Mouse (Mus musculus) cerebellum, postnatal 4 days (tissue): ENCODE measurements at regions not wholly inside any gene's neighbourhood (a gene's known extent, or its start where the extent isn't known, plus 50 kb on each side); places are given as distances from the start of the nearest gene placed in this dataset.

ENCODE experiments used
- DNase-seq, 2 experiments: peaks; one replicate each; pipeline ENCODE4 v3.0.0; 2022; ENCODE audit warnings: low spot score in 2 of 2, mixed read lengths in 1 of 2

GRCm38 (mm10) chr6:31273816-31274215, 124.7 kb upstream of the Mkln1 start:
- DNase-seq: no peak

- DNase-seq: no peak
Measured at GRCm38 (mm10) chr6:31274236-31274635, 124.3 kb upstream of the Mkln1 start.

- no peak for DNase-seq
Measured at GRCm38 (mm10) chr6:31277792-31278191, 120.7 kb upstream of the Mkln1 start.

DNA sequence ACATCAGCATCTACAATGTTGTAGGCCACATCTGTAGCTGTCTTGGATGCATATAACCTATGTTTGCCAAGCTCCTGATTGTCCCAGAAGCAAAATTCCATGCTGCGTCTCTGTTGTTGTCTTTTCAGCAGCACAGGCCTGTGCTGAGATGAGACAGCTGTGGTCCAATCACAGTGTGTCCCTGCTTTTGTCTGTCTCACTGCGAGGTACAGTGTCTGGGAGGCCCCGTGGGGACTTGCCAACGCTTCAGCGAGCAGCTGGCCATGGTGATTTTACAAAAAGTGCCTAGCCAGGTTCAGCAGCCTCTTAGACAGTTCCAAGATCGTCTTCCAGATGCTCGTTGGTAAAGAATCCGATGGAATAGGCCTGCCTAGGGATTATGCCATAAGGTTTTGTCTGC, 114.6 kb upstream of the Mkln1 start:
- no peak for DNase-seq

DNA sequence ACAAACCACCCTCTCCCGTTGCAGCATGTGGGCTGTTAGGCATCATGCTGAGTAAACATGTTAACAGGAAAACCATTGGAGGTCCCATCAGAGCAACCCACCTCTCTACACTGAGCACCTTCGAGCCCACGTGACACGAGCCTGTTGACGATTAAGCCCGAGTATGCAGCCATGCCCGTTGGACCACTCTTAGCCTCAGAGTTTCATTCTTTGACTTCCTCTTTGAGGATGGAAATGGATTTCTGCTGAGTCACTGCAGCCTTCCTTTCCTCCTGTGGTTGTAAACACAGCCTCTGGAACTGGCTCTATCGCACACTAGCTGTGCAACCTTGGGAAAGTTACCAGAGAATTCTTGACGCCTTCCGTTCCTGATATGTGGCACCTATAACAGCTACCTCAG, 114.1 kb upstream of the Mkln1 start:
- no peak for DNase-seq

- DNase-seq: no peak
Measured at GRCm38 (mm10) chr6:31285064-31285463, 113.5 kb upstream of the Mkln1 start.

DNA sequence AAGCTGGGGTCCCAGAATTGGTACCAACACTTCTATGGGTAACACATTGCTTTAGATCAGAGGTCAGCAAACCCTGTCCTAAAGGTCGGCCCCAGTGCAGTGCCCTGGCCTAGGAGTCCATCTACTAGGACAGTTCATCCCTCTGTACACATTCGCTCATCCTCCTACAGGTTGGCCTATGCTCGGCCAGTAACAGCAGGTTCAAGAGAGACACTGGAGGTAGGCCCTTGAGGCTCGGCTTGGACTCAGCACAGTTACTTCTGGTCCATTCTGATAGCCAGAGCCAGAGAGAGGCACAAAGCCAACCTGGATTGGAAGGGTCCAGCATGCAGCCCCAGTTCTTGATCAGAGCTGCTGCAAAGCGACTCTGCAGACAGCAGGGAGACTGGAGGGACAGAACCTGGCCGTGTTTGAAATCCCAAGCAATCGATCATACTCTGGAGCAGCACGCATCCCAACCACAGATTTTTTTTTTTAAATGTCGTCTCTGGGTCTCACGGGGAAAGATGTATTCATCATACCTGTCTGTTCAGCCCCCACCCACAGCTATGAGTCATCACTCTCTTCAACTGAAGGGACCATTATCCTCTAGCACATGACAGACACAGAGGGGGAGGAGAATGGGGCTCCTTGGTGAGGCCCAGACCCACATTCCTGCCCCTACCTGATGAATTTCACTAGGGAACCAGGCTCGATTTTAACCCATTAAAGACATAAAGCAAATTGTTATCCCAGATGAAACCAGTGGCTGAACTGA, 112.4 kb upstream of the Mkln1 start:
- no peak for DNase-seq

DNA sequence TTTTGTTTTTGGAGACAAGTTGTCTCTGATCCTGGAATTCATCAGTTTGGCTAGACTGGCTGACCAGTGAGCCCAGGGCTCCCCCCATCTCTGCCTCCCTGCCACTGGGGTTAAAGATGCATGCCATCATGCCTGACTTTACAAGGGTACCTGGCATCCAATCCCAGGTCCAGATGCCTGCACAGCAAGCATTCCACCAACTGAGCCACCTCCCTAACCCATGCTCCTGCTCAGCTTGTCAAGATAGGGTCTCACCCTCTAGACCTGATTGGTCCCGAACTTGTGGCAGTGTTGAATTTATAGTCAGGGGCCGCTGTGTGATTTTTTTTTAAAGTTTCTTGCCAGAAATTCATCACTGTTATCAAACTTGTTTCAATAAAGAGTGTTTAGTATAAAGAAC, 111.4 kb upstream of the Mkln1 start:
- no peak for DNase-seq

GRCm38 (mm10) chr6:31287686-31288085, 110.8 kb upstream of the Mkln1 start:
- DNase-seq: no peak

DNA sequence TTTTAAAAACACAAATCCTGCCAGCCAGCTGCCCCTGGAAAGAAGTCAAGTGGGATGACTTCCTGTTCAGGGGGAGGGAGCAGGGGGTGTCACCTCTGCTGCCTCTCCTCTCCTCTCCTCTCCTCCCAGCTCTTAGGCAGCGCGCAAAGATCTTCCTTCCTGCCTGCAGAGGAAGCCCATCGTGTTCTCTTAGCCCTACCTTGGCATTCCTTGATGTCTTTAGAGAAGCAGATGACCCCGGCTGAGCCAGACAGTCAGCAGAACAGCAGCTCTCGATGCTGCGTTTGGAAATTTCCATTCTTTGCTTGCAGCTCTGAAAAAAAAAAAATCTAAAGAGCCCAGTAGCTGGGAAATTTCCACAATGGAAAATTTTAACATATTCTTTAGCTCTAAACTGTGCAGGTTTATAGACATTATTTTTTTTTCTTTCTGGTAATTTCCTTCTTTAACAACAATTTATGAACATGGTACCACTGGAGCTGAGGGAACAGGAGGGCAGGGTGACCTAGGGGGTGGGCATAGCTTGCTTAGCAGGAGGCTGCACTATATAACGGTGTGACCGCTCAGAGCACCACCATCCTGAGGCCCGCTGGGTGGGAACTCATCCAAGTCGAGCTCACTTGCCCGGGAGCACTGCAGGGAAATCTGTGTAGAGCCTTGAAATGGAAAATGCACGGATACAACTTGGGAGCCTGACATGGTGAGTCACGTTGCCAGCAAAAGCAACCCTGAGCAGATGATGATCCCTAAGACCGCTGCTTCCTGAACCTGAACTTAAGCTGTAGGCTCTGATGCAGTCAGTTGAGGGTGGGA, 109.9 kb upstream of the Mkln1 start:
- no peak for DNase-seq

GRCm38 (mm10) chr6:31289234-31289486, 109.4 kb upstream of the Mkln1 start:
- DNase-seq: no peak

- no peak for DNase-seq
Measured at GRCm38 (mm10) chr6:31292081-31292480, 106.5 kb upstream of the Mkln1 start.

DNA sequence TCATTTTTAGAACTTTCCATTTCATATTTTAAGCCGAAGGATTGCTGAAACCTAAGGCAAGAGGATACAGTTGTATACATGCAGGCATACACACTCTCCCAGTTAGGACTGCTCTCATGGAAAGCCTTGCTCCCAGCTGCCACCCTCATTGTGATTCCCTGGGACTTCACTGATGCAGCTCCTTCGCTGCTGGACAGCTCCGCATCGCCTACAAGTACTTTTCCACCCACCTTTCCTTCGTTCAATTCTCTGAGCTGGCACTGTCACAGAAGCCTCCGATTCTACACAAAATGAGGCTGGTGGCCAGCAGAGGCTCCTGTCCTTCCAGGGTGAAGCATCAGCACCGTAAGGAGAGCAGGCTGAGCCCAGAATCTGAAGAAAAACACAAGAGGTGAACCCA, 105.5 kb upstream of the Mkln1 start:
- DNase-seq: no peak

DNA sequence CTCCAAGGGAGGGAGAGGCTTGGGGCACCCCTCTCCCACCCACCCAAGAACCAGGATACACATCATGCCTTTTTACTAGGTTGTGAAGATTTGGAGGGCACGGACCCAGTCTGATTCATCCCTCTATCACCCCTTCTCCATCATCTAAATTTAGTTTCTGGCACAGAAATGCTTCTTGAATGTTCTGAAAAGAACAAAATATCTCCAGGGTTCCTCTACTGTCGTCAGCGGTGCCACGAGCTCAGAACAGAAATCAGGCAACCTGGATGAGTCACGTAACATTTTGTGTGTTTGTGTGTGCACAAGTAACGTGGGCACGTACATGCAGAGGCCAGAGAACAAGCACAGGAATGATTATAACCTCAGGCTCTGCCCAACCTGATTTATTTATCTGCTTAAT, 99.1 kb upstream of the Mkln1 start:
- no peak for DNase-seq

GRCm38 (mm10) chr6:31305736-31306135, 92.8 kb upstream of the Mkln1 start:
- no peak for DNase-seq

- DNase-seq: no peak
Measured at GRCm38 (mm10) chr6:31307047-31307633, 91.4 kb upstream of the Mkln1 start.

- no peak for DNase-seq
Measured at GRCm38 (mm10) chr6:31307899-31308298, 90.6 kb upstream of the Mkln1 start.

GRCm38 (mm10) chr6:31310660-31311059, 87.9 kb upstream of the Mkln1 start:
- DNase-seq: no peak

- no peak for DNase-seq
Measured at GRCm38 (mm10) chr6:31313869-31314470, 84.6 kb upstream of the Mkln1 start.

DNA sequence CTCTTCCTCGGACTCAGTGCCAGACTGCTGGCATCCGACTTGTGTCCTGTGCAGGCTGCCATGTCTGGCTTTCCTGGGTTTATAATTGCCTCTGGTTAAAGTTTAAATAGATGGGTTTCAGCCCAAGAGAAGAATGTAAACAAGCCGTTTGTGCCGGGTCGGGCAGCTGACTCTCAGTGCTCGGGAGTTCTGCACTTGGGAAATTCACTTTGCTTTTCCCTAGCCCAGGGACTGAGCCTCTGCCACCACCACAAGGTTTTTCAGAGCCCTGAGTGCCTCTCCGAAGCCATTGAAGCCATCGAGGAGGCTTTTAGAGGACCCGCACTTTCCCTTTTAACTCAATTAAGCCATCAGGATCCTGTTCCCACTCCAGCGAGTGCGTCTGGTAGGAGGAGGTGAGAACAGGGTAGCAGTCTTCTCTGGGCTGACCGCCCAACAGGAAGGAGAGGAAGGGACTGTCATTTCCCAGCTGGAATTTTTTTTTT, 80.8 kb upstream of the Mkln1 start:
- no peak for DNase-seq

GRCm38 (mm10) chr6:31318506-31318905, 80.0 kb upstream of the Mkln1 start:
- no peak for DNase-seq

- DNase-seq: no peak
Measured at GRCm38 (mm10) chr6:31319431-31319830, 79.1 kb upstream of the Mkln1 start.
